Mouse (Mus musculus) olfactory bulb, adult 2 months (tissue): ENCODE data around the gene 3110082J24Rik.

Source experiments
- CTCF ChIP-seq: fragments of 200-500 bp; IDR thresholded peaks from 2 replicates; pipeline ENCODE4 v1.5.1; 2012; ENCODE audit warnings: low read depth, mild to moderate bottlenecking, low read length, moderate library complexity; ENCODE audit not compliant: insufficient read depth
- POLR2A ChIP-seq: fragments of 200-500 bp; IDR thresholded peaks from 2 replicates; pipeline ENCODE4 v1.6.1; 2012; ENCODE audit warnings: mild to moderate bottlenecking, low read depth, low read length, moderate library complexity; ENCODE audit not compliant: insufficient read depth

DNA sequence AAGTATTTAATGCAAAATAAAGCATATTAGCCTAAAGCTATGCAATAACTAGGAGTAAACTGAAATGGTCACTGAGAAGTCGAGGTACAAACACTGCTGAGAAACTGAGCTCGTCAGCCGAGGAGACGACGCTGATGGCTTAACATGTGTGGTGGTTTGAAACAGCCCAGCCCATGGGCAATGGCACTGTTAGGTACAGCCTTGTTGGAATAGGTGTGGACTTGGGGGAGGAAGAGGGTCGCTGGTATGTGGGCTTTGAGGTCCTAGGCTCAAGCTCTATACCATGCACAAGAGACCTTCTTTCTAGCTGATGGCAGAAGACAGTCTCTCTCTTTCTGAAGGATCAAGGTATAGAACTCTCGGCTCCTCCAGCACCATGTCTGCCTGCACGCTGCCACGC, 31.4 kb upstream of the 3110082J24Rik start:
- TF ChIP-seq POLR2A, result no peak
- TF ChIP-seq CTCF, result no peak
